Mouse (Mus musculus) testis, adult 2 months (tissue): ENCODE measurements around the gene Plscr2.

Experiments used
- CTCF ChIP-seq: fragments of 200-500 bp; IDR thresholded peaks from 2 replicates; pipeline ENCODE4 v1.5.1; 2012; ENCODE audit warnings: low read depth, mild to moderate bottlenecking, inconsistent platforms, low read length, moderate library complexity; ENCODE audit not compliant: control insufficient read depth, insufficient read depth, insufficient replicate concordance
- POLR2A ChIP-seq: fragments of 200-500 bp; IDR thresholded peaks from 2 replicates; pipeline ENCODE4 v1.6.1; 2012; ENCODE audit warnings: low read depth, mild to moderate bottlenecking, inconsistent platforms, low read length, moderate library complexity; ENCODE audit not compliant: control insufficient read depth

DNA sequence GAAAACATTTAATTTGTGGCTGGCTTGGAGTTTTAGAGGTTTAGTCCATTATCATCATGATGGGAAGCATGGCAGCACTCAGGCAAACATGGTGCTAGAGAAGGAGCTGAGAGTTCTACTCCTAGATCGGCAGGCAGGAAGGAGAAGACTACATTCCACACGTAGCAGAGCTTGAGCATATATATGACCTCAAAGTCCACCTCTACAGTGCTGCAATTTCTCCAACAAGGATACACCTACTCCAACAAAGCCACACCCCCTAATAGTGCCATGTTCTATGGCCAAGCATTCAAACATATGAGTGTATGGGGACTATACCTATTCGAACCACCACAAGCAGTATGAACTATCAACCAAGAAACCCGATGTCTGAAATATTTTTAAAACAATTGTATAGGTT is 56.0 kb downstream of the Plscr2 start:
- TF ChIP-seq CTCF (no peak), POLR2A (no peak)
